Mouse (Mus musculus): ENCODE results near the gene Zfp248.

The Zfp248 gene

DNA sequence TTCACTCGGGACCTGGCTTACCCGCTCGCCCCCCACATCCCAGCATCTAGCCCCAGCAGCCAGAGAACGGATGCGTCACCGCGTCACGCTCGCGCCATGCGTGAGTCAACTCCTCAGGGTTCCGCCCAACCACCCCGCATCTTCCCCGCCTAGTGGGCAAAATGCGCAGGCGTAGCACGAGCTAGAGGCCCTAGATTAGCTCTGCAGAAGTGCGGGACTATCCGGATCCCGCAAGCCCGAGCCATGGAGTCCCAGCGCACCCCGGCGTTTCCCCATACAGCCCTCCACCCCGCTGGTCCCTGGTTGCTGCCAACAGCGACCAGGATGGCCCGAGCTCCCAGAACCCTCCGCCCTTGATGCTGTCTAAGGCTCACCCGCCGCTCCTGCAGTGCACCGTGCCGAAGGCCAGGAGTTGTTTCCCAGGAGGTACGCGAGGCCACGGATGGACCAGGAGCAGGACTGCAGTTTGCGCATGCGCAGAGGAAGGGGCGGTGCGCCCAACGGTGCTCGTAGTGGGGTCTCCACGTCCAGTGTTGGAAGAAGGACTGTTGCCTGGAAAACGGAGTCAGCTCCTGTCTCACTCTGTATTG, at the start of gene Zfp248:
Zfp248 (minus strand) TSS at position 487 of the 590 bp plus-strand sequence.
- DNase-seq = peak; percentile 92

DNA sequence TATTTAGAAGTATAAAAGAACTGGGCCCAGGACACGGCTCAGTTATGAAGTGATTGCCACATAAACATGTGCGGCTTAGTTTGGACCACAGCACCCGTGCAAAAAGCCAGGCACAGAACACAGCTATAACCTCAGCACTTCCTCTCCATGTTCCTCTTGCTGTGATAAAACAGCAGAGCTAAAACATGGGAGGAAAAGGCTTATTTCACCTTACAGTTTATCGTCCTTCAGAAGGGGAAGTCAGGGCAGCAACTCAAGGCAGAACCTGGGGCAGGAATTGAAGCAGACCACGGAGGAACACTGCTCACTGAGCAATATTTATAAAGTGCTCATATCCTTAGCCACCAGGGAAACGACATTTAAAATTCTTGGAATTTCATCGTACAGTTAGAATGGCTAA, 43.7 kb upstream of the Zfp248 start:
- DNase-seq = no peak

DNA sequence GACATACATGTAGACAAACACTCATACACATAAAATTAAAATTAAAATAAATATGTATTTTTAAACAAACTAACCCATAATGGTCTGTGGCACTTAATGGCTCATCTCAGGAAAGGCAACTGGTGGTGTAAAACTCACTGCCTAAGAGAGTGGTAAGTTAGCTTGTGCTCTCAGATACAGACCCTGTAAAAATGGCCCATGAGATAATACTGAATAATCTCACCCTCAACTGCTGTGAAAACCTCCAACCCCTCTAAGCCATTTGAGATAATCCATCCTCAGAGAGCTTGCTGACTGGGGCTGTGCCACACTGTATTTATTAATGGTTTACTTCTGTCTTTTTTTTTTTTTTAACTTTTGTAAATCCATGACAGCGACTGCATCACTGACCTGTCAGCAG, 26.8 kb upstream of the Zfp248 start:
- DNase-seq = no peak

DNA sequence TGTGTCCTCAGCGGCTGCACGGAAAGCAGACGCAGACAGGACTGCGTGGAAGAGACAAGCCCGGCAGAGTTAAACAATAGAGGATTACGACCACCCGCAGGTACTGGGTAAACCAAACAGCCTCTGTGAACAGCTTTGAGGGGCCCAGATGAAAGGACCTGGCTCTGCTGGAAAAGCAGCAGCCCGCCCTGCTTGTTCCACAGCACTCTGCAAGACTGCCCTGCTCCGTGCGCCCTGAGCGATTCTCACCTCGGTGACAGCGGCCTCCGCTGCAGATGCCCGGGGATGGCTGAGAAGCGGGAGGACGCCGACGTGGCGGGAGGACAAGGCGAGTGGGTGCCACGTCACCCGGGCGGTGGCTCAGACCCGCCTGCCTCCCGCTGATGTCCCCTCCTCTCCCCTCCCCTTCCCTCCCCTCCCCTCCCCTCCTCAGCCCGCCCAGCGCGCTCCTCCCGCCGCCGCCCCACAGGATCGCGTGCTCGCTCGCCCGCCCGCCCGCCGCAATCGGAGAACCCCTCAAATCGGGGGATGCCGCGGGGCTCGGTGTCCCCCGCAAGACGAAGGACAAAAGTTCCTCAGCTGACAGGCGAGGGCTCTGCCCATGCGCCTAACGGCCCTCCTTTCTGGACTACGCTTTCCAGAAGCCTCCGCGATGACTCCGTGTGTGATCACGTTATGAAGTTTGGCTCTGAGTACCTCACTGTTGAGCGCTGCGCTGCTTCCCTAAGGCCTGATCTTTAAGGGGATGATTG, 23.8 kb upstream of the Zfp248 start, which contains the start of gene Zfp9:
Zfp9 (minus strand) TSS at position 364 of the 752 bp plus-strand sequence.
- peak; percentile 82 for DNase-seq

DNA sequence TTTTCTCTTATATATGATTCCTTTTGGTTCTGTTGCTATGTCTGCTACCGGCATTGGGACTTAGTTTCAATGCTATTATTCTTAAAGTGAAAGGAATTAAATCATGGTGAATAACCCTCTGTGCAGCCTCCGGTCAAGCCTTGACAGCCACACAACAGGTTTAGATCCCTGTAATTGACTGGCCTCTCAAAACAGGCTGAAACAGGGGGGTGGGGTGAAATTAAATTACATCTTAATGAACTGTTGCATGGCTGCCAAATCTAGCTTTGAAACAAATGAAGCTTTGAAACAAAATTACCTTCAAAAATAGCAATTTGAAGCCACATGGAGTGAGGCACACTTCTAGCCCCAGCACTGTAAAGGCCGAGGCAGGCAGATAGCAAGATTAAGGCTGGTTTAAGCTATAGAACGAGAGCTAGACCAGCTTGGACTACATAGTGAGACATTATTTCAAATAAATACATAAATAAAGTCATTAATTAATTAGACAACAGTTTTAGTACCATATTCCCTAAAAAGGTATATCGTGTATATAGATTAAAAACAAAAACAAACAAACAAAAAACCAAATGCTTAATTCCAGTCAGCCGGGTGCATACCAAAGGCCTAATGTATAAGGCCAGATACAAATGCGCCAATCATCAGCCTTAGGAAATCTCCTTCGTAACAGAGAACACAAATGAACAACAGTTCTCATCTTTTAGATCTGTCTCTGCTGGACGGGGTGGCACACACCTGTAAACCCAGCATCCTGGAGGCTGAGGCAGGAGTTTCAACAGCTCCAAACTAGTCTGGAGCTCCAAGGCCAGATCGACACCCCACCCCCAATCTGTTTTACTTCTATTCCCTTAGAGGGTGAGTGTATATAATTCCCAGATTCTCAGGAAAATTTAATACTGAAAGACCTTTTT, 22.8 kb upstream of the Zfp248 start:
- DNase-seq = no peak

DNA sequence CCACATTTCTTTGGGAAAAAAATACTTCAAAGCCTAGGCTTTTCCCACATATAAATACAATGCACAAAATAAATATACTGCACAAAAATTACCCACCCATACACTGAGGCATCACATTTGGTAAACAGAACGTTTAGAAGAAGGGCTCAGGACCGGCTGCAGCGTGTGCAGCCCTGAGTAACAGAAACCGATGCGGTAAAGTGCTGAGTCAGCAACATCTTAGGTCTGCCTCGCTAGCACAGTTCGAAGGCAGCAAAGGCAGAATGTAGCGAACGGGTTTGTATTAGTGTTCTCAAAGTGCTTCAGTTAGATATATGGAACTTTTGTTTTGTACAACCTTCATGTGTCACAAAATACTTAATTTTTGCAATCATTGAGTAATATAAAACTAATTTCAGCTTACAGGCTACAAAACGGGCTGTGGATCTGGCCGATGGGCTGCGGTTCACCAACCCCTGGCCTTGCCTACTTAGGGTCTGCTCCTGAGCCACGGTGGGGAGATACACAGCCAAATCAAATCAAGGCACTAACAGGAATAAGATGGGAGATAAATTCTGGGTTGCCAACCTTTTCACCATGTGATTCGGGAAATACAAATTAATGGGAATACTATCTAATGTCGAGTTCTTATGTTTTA, 6.9 kb upstream of the Zfp248 start:
- DNase-seq = no peak

DNA sequence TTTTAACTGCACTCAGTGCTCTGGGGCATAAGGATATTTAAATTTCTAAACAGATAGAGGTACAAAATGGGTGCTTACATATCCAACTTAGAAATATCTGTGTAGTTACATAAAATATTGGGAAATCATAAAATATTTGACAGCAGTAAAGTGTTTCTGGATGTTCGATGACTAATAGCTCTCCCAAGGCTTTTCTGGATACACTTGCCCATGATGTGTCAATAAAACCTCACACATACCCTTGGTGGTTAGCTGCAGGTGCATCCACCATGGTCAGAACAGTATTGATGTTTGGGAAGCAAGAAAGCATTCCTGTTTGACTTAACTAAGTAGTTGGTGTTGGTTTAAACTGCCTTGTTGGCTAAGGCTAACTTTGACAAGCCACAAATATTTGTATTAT, 2.4 kb upstream of the Zfp248 start:
- DNase-seq = no peak

DNA sequence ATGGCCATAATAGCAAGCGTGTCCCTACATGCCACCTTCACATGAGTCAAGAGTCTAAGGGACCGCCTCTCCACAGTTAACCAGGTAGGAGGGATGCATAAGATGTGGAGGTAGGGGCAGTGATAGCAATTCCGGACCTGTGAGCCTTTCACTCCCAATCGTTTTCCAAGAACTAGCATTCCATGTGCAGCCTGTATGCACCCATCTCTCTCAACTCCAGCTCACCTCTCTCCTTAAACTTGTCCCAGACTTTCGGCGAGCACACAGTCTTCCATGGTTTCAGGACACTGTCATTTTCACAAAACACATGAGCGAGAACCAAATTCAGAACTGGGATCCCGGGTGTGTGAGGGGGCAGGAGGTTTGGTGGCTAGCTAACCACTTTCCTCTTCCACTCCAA, 876 bp downstream of the Zfp248 start:
- DNase-seq = peak; percentile 27

DNA sequence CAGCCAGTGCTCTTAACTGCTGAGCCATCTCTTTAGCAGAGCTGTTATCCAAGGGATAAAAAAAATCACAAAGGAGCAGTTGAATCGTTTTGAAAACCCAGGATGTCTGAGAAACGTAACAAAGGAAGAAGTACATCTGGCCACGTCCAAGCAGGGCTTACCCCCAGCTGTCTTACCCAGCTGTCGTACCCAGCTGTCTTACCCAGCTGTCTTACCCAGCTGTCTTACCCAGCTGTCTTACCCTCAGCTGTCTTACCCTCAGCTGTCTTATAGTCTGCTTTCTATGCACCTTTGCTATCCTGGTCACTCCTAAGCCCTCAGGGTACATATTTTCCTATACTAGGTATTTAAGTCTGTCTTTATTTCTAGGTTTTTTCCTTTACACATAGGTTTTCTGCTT, 23.8 kb downstream of the Zfp248 start:
- DNase-seq = no peak

DNA sequence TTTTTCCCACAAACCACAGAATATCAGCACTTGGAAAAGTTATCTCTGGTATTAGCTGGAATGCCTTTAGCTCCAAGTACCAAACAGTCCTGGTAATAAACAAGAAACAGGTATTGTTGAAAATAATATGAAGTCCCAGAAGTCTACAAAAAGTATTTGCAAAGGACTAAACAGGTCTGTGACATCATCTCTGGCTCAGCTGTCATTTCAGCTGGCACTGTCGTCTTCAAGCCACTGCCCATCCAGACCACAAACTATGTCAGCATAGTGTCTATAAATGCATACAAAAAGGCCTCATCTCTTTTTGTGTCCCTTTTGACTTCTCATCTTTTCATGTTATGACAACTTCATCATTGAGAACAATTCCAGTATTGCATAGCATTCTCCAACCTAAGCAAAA, 28.7 kb downstream of the Zfp248 start:
- DNase-seq = no peak

DNA sequence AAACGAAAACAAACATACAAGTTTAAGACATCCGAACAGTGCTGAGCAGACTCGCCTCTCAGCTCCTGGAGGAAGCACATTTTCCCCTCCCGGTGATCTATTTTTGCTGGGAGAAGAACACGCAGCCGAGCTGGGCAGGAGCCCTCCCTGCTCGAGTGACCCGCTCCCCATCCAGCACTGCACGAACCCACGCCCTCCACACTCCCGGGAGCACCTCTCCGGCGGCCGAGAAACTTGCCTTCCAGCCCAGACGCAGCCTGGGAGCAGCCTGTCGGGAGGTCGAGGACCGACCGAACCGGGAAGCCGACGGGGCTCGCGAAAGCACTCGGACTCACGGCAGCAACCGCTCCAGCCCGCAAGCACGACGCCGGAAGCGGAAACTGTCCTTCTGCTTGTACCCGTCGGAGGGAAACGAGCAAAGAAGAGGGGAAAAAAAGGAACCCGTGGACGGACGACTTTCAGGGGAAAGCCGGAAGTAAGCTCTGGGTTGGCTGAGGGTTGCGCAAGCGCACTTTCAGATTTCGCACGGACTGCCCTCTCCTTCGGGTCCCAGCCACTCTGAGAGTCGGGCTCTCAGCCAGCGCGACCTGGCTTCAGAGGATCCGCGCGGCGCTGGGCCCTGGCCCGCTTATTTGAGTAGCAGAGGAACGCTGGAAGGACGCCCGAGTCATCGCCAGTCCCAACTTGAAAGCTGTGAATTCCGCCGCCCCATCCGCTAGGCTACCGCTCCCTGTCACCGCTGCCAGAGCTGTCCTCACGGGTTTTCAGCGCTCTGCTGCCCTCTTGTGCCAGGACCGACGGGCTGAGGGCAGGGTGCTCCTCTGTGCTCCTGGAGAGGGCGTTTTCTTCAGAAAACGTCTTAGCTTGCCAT, 36.0 kb downstream of the Zfp248 start, which contains the start of gene Bms1:
Bms1 (minus strand) TSS at position 425 of the 871 bp plus-strand sequence.
- peak; percentile 96 for DNase-seq

DNA sequence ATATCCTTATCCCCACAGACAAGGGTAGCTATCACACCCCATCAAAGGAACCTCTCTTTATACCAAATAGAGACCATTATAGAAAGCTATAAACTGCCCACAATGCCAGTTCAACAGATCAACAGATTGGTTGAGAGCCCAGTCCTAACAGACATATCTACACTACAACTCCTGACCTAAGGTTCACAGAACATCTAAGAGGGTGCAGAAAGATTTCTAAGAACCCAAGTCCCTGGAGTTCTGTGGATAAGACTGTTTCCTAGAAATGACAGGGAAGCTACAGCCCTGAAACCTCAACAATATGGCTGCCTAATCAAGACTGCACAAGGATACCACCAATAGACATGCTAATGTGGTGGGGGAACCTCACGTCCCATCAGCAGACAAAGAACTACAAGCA, 44.9 kb downstream of the Zfp248 start:
- no peak for DNase-seq

DNA sequence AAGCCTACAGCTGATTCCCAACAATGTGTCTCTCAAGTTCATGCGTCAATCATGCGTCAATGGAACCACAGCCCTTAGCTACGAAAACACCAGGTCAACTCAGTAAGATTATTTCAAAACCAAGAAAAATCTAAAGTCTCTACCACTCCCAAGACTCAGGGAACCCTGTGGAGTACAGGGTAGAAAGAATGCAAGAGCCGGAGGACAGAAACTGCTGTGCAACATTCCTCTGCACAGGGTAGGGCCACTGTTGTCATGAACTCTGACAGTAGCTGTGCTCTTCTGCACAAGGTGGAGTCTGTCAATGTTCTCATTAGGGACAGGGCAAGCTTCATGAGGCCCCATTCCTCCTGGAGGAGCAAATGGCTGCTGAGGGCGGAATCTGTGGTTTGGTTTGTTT, 46.8 kb downstream of the Zfp248 start:
- no peak for DNase-seq

DNA sequence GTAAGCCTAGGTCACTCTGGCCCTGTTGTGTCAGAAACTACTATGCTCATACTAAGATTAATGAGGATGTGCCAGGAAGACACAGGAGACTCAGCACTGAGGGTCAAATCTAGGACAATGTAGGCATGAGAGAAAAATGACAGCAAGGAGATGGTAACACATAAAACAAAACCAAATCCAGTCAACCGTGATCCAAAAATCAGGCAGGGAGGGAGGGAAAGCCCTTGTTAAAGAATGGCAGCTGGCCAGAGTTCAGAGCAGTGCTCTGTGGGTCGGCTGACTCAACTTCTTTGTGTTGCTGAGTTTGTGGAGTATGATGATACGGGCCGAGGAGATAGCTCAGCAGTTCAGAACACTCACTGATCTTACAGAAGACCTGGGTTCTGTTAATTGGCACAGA, 48.9 kb downstream of the Zfp248 start:
- DNase-seq = no peak

DNA sequence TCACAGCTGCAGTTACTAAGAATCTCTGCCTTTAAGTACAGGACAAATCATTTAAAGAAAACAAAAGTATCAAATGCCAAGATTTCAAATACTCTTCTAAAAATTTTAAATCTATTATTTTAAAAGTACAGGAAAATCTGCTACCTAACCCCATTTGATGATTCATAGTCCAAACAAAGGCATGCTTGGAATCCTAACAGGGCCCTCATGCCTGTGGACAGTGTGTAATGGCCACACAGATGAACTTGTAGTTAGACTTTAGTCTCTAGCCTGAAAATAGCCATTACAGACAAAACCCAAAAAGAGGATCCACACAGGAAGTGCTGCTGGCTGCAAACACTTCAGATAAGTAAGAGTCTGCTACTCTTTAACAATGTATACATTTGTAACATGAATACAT, 64.6 kb downstream of the Zfp248 start:
- DNase-seq = no peak

DNA sequence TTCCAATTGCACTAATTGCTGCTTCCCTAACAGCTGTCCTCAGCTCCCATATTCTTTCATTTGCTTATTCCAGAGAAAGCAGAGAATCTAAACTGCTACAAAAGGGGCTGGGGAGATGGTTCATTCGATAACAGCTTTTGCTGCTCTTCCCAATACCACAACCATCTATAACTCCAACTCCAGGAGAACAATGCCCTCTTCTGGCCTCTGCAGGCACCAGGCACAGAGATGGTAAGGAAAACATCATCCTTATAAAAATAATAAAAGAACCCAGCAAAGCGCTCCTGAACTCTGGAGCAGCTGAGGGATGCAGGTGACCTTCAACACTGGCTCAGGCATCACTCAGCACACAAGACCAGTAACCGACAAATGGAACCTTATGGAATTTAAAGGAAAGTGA, 69.4 kb downstream of the Zfp248 start:
- DNase-seq = no peak

DNA sequence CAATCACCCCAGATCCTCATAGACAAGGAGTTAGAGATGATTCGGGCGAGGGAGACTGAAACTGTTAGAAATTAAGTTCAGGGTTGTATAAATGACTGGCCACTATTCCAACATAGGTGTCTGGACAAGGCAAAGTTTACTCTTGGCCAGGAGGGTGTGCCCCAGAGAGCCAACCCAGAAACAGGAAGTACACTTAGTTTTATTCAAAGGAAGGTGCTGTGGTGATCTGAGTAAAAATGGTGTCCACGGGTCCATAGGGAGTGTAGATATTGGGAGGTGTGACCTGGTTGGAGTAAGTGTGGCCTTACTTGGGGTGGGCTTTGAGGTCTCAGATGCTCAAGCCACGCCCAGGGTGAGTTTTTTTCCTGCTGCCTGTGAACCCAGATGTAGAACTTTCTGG, 74.1 kb downstream of the Zfp248 start:
- DNase-seq = no peak

DNA sequence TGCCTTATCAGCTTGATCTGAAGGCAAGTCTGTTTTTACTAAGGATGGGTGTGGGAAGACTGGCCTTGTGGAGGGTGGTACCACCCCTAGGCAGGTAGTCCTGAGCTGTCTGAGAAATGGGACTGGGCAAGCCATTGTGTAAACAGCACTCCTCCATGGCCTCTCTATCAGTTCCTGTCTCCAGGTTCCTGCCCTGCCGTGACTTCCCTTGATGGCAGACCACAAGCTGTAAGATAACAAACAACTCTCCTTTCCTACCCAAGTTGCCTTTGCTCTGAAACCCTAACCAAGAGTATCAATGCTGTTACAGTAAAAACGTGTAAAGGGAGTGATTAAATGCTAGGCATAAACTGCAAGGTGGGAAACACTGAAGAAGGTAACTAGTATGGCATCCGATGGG, 74.7 kb downstream of the Zfp248 start:
- no peak for DNase-seq

DNA sequence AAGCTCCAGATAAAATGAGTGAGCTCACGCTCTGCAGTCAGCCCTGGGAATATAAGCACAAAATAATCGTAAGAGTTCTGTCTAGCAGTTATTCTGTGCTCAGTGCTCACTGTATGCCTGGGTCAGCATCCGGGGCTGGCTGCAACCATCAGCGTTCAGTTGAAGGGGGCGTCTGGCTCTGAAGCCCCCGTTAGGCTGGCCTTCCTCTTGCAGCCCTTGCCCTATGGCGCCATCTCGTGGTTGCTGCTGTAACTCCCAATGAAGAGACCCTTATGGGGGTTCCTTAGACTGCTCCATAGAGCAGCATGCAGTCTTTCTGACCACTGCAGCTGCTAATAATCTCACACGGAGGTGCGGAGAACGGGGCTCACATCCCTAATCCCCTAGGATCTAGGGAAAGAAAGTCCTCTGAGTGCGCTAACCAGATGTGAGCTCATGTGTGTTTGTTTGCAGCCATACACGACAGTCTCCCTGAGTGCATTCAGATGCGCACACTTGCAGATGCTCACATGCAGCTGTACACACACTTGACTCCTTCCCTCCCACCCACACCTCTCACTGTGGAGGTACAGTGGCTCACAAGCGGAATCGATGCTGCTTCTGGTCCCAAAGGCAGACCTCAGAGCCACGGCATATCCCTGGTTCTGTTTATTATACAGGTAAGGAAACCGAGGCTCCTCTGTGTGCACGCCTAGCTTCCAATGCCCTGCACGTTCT, 75.7 kb downstream of the Zfp248 start:
- DNase-seq = peak; percentile 22

DNA sequence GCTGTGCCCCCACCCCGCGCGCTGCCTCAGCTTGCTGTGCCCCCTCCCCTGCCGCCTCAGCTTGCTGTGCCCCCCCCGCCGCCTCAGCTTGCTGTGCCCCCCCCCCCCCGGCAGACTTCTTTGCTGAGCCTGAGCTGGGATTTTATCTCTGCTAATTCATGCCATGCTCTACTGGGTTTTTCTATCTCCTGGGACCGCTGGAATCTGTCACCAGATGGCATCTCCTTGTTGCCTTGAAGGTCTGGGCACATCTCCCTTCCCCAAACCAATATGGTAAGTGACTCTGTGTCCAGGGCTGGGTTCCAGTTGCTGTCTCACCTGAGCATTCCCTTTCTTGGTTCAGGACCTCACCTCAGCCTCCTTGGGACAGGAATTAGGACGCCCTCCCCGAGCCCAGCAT, 77.7 kb downstream of the Zfp248 start:
- no peak for DNase-seq
